Mouse (Mus musculus) lung, embryonic 14.5 days (tissue): ENCODE results near the gene Phkg1. TPM values are rescaled to one million over a fixed set of nuclear protein-coding genes. Genes with fewer than 3 reads are reported as not detected.
"Not testable (repeated sequence)": the region's sequence is repeated elsewhere in the genome, so short reads cannot be mapped to it uniquely, and the experiment has no call there.

Experiments used
- ATAC-seq: fragments of 200-750 bp; cut with Nextera tagmentation; 2 replicates; pipeline ENCODE4 v1.8.0; 2017; ENCODE audit warnings: mild to moderate bottlenecking, moderate TSS enrichment, moderate library complexity; ENCODE audit not compliant: insufficient read depth
- DNase-seq: peaks from one replicate; pipeline ENCODE4 v3.0.0-alpha.2; 2015
- H3K27ac ChIP-seq: fragments of 300-500 bp; sonication (generic); 2 replicates; pipeline ENCODE4 v1.5.1; 2014; ENCODE audit warnings: low read depth, mild to moderate bottlenecking, moderate library complexity
- H3K27me3 ChIP-seq: fragments of 300-500 bp; sonication (generic); 2 replicates; pipeline ENCODE4 v1.6.1; 2014; ENCODE audit warnings: low read length, control low read depth; ENCODE audit not compliant: insufficient read depth
- H3K36me3 ChIP-seq: fragments of 300-500 bp; sonication (generic); 2 replicates; pipeline ENCODE4 v1.6.1; 2014; ENCODE audit warnings: control low read depth; ENCODE audit not compliant: insufficient read depth
- H3K4me1 ChIP-seq: fragments of 300-500 bp; sonication (generic); 2 replicates; pipeline ENCODE4 v1.6.1; 2014; ENCODE audit warnings: antibody characterized with exemption, control low read depth; ENCODE audit not compliant: insufficient read depth
- H3K4me2 ChIP-seq: fragments of 300-500 bp; sonication (generic); 2 replicates; pipeline ENCODE4 v1.6.1; 2014; ENCODE audit warnings: mild to moderate bottlenecking
- H3K4me3 ChIP-seq: fragments of 300-500 bp; sonication (generic); 2 replicates; pipeline ENCODE4 v1.5.1; 2014; ENCODE audit warnings: low read depth, low read length
- H3K9ac ChIP-seq: fragments of 300-500 bp; sonication (generic); 2 replicates; pipeline ENCODE4 v1.6.1; 2014
- H3K9me3 ChIP-seq: fragments of 300-500 bp; sonication (generic); 2 replicates; pipeline ENCODE4 v1.6.1; 2016; ENCODE audit warnings: low read depth, low read length, control low read depth
- CTCF ChIP-seq: IDR thresholded peaks from 2 replicates; pipeline ENCODE4 v1.5.1; 2016; ENCODE audit warnings: antibody characterized with exemption, low read depth
- WGBS: fragments of 180-500 bp; shearing (Covaris S2); extraction: QIAGEN DNeasy Blood & Tissue Kit; methylation state at CpG from one replicate; pipeline ENCODE4 v1.1.7; 2014; 5-methylcytosine and 5-hydroxymethylcytosine counted together
- polyA plus RNA-seq: library from polyadenylated mRNA; unstranded; fragments of >200 nt; fragmentation: Nextera tagmentation; extraction: Ambion mirVana; gene quantifications from 2 replicates; pipeline ENCODE4 v1.2.1, GENCODE M21; 2014

Phkg1 gene
- 0.11 and 0.18 TPM in 2 replicates for polyA plus RNA-seq

DNA sequence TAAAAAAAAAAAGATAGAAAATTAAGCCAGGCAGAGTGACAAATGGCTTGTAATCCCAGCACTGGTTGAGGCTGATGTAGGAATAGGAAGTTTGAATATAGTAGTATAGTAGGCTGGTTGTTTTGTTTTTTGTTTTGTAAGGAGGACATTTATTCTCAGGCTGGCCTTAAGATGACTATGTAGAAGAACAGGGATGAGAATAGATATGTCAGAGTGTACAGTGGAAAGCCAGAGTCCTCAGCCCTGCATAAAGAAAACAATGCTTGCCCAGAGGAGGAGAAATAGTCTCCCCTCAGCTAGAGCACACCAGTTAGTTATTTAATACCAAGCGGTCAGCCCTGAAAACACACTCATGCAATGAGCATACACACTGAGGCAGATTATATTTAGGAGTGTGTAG, at the start of gene Phkg1:
Phkg1 (minus strand) TSS at position 101 of the 400 bp plus-strand sequence.
- no peak for TF ChIP-seq CTCF
- 98% methylated on average over 1 of the region's 1 CpGs for WGBS
- ATAC-seq (no peak), DNase-seq (no peak)
- H3K9ac ChIP-seq = no peak within 1 kb of the TSS
- H3K27ac ChIP-seq = no peak within 1 kb of the TSS
- H3K4me1 ChIP-seq = no peaks in the 10 kb centered on the region
- peaks cover 8% of the 10 kb centered on the region for H3K36me3 ChIP-seq
- no peak within 1 kb of the TSS for H3K4me2 ChIP-seq
- H3K27me3 ChIP-seq = no peaks in the 10 kb centered on the region
- H3K9me3 ChIP-seq = no peaks in the 10 kb centered on the region
- H3K4me3 ChIP-seq = no peak within 1 kb of the TSS

DNA sequence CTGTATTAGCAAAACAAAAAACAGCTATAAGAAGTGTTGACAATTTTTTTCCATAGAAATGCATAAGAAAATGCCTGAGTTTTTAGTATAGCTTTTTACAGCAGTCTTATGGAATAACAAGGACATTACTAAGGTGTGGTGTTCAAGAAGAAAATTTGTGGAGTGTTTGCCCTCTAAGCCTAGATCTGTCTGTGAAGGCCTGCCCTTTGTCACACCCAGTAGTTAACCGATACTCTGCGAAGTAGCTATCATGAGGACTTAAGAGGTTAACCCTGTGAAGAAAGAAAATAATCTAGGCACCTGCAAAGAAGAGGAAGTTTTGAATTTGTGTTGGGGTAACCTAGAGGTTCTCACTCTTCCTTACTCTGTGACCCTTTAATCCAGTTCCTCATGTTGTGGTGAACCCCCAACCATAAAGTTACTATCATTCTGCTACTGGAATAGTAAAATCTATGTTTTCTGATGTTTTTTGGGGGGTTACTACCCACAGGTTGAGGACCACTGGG, 49.2 kb upstream of the Phkg1 start:
- DNase-seq (no peak), ATAC-seq (no peak)
- 84% methylated on average over 2 of the region's 2 CpGs for WGBS
- Histone ChIP-seq H3K9me3 (no peaks in the 10 kb centered on the region), H3K27me3 (no peaks in the 10 kb centered on the region), H3K4me2 (no peak overlapping the region), H3K4me3 (no peak overlapping the region), H3K36me3 (peaks cover 7% of the 10 kb centered on the region; the same call in 1 of the 2 replicates), H3K4me1 (no peaks in the 10 kb centered on the region), H3K27ac (no peak overlapping the region), H3K9ac (no peak overlapping the region)
- no peak for TF ChIP-seq CTCF

DNA sequence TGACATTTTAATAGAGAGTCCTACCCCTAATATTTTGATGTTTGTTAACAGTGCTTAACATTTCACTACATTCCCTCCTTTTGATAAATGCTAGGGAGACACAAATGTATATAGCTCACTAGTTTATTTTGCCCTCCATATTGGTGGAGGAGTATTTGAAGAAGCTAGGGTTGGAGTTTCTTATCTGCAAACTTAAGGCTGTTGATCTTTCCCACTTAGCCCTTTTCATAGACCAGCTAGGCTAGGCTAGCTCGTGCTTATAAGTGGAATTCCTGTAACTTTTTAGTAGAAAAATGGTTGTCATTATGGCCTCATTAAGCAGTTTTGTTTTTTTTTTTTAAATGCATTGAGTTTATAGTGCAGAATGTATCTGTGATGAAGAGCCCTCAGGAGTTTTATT, 45.1 kb upstream of the Phkg1 start:
- Histone ChIP-seq H3K36me3 (peaks cover 7% of the 10 kb centered on the region; the same call in 1 of the 2 replicates), H3K27me3 (no peaks in the 10 kb centered on the region), H3K4me2 (peak overlapping the region; percentile 42), H3K4me3 (no peak overlapping the region), H3K9me3 (no peaks in the 10 kb centered on the region), H3K4me1 (no peaks in the 10 kb centered on the region), H3K9ac (no peak overlapping the region), H3K27ac (no peak overlapping the region)
- TF ChIP-seq CTCF = no peak
- DNase-seq (no peak), ATAC-seq (no peak)
- 63% methylated on average over 1 of the region's 1 CpGs for WGBS

DNA sequence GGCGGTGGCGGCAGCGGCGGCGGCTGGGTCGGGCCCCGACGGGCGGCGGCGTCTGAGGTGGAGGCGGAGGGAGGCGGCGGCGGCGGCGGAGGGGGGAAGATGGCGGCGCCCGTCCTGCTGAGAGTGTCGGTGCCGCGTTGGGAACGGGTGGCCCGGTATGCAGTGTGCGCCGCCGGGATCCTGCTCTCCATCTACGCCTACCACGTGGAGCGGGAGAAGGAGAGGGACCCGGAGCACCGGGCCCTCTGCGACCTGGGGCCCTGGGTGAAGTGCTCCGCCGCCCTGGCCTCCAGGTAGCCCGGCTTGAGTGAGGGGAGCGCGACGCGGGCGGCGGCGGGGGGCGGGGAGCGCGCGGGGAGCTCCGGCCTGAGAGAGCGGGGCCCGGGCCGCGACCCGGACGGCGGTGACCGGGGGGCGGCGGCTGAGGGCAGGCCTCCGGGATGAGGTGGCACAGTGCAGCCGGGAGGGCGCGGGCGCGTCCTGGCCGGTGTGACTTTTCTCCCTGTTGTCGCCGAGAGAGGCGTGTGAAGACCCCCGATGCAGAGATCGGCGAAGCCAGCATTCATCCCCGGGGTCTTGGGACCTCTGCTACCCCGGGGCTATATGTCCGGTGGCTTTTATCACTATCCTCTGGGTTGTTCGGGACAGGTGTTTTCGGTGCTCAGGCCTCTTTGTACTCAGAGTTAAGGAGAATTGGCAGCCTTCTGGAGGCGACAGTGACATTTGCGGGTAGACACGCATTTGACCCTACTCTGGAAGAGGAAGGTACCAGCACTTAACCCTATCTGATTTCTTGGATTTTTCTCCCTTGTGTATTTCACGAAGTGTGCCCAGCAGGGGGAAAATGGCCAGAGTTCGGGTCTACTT, 44.0 kb upstream of the Phkg1 start:
- Histone ChIP-seq H3K9ac (peak overlapping the region; percentile 81), H3K27ac (peak overlapping the region; percentile 54; the same call in 1 of the 2 replicates), H3K4me3 (peak overlapping the region; percentile 89), H3K4me2 (peak overlapping the region; percentile 82)
- DNase-seq (peak; percentile 35), ATAC-seq (peak; percentile 65)
- 0 out of 2 replicates have a peak, but pooled peaks have one; percentile 9 for TF ChIP-seq CTCF
- not testable (repeated sequence) for H3K9me3 ChIP-seq, H3K36me3 ChIP-seq, H3K27me3 ChIP-seq, H3K4me1 ChIP-seq
- WGBS = under 1% methylated on average over 49 of the region's 82 CpGs

DNA sequence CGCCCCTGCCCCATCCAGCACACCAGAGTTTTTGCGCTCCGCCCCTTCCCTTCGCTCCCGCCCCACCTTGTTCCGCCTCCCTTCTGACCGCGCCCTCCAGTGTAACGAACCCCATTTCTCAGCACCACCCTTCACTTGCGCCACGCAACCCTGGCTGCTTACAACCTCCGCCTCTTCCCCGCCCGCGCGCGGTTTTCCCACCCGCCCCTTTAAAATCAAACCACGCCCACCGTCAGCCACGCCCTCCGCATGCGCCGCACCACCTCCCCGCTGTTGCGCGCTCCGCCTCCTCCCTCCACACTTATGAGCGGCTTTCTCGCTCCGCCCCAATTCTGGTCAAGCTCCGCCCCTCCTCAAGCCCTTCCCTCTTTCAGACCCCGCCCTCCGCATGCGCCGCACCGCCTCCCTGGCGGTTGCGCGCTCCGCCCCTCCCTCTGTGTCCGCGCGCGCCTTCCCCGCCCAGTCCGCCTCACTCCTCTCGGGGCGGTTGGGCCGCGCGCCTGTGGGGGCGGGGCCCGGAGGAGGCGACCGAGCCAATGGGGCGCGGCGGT, 43.2 kb upstream of the Phkg1 start, which contains the start of gene Vkorc1l1:
Vkorc1l1 (plus strand) TSS at position 476 of the 551 bp plus-strand sequence.
- no peak for TF ChIP-seq CTCF
- H3K27me3 ChIP-seq = no peaks in the 10 kb centered on the region
- DNase-seq (peak; percentile 99), ATAC-seq (peak; percentile 98)
- 1% methylated on average over 59 of the region's 59 CpGs for WGBS
- peaks cover 4% of the 10 kb centered on the region; the same call in 1 of the 2 replicates for H3K36me3 ChIP-seq
- H3K4me1 ChIP-seq = no peaks in the 10 kb centered on the region
- H3K4me3 ChIP-seq = peak within 1 kb of the TSS; percentile 89
- no peaks in the 10 kb centered on the region for H3K9me3 ChIP-seq
- H3K9ac ChIP-seq = peak within 1 kb of the TSS; percentile 81
- peak within 1 kb of the TSS; percentile 54; the same call in 1 of the 2 replicates for H3K27ac ChIP-seq
- peak within 1 kb of the TSS; percentile 82 for H3K4me2 ChIP-seq

DNA sequence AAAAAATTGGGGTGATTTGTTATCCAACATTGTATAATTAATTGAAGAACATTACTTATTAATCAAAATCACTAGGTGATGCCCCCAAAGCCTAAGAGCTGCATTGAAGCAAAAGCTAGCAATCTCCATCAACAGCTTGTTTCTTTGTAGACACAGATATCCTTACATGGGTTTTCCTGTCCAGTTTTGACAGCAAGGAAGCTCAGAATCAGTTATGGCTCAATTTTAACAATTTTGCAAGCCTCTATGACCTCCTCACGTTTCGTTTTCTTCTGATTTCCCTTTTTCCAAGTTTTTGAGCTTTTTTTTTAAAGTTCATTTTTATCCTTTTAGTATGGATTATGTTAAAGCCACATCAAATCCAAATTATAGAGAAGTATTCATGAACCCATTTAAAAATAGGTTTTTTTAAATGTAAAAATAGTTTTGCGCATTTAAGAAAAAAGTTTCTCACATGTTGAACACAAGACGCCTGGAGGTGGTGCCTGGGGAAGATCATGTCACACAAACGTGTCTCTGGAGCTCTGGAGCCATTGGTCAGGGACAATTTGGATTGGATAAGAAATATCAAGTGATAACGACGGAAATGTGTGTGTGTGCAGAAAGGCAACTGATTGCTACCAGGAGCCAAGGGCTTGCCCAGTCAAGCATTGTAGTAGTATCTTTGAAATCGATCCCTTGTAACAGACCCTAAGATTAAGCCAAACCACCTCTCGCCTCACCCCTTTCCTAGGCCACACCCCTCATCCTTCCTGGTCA, 42.6 kb upstream of the Phkg1 start:
- Histone ChIP-seq H3K36me3 (0 out of 2 replicates have a peak, but pooled peaks cover 4% of the 10 kb centered on the region), H3K4me2 (peak overlapping the region; percentile 59), H3K4me3 (peak overlapping the region; percentile 89), H3K27ac (0 out of 2 replicates have a peak overlapping the region, but pooled peaks have one; percentile 46), H3K27me3 (no peaks in the 10 kb centered on the region), H3K9ac (peak overlapping the region; percentile 32; the same call in 1 of the 2 replicates), H3K9me3 (no peaks in the 10 kb centered on the region), H3K4me1 (no peaks in the 10 kb centered on the region)
- WGBS = 5% methylated on average over 9 of the region's 9 CpGs
- no peak for TF ChIP-seq CTCF
- ATAC-seq (peak; percentile 53), DNase-seq (peak; percentile 27)
